Comparison of ENCODE assay signal across 10 mouse cellular contexts in the genomic region with DNA sequence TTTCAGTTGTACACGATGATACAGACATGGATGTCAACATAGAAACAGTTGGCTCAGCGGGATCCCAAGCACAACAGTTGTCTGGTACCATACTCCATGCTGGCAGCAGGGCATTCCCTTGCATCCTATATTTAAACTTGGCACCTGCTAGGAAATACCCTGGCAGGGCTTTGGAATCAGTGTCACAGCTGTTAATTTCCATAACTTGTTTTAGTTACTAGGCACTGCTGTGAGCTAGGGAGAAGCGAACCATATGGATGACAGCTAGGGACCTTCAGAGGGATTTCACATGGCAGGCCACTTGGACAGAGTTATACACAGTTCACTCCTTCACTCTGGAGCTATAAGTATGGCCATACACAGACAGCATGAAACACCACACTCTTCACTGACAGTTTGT.
A peak's percentile ranks its signal among the peaks of the same experiment; 100 is the strongest.
DNase-seq lines count a peak whose midpoint lies in the region; ATAC-seq lines count a peak whose summit lies in the region.
"Had no signal": no experiment of that assay in that cellular context is flagged by ENCODE, and none has a peak within 500 bp of the region (broad histone marks: within the 10 kb centered on the region; RNA-seq: fewer than 3 reads in every experiment).

No protein-coding gene starts in this region.

- H3K27ac ChIP-seq in hindbrain, embryonic 12.5 days = no peak overlapping the region
- H3K27ac ChIP-seq in hindbrain, embryonic 13.5 days = no peak overlapping the region
- H3K27ac ChIP-seq in embryonic facial prominence, embryonic 15.5 days (replicated peaks) = no peak overlapping the region
- H3K27ac ChIP-seq: heart, embryonic 10.5 days; macrophage had no signal

- DNase-seq in brain, embryonic 18.5 days (ENCODE audit: low read depth, low spot score) = peak; percentile 67
- peak; percentile 40 to 85 for DNase-seq in left cerebral cortex, postnatal 25 days (ENCODE audit: low spot score in 2 of 2)
- no peak for DNase-seq in adrenal gland, adult (ENCODE audit: inconsistent age in 2 of 2, low spot score in 1 of 2)

- H3K36me3 ChIP-seq in hindbrain, embryonic 12.5 days = no peaks in the 10 kb centered on the region
- H3K36me3 ChIP-seq in hindbrain, embryonic 13.5 days = no peaks in the 10 kb centered on the region
- H3K36me3 ChIP-seq in embryonic facial prominence, embryonic 15.5 days = no peaks in the 10 kb centered on the region
- H3K36me3 ChIP-seq: heart, embryonic 10.5 days had no signal

- no peaks in the 10 kb centered on the region for H3K27me3 ChIP-seq in hindbrain, embryonic 12.5 days
- 0 out of 2 replicates have a peak, but pooled peaks cover 3% of the 10 kb centered on the region for H3K27me3 ChIP-seq in hindbrain, embryonic 13.5 days
- no peaks in the 10 kb centered on the region for H3K27me3 ChIP-seq in embryonic facial prominence, embryonic 15.5 days

- H3K9me3 ChIP-seq in hindbrain, embryonic 12.5 days (replicated peaks) = no peaks in the 10 kb centered on the region
- no peaks in the 10 kb centered on the region for H3K9me3 ChIP-seq in hindbrain, embryonic 13.5 days
- H3K9me3 ChIP-seq in embryonic facial prominence, embryonic 15.5 days (replicated peaks) = no peaks in the 10 kb centered on the region
- H3K9me3 ChIP-seq: heart, embryonic 10.5 days had no signal

- 0 out of 2 replicates have a peak, but pooled peaks have one; percentile 22 for ATAC-seq in hindbrain, embryonic 12.5 days (ENCODE audit: low FRiP score)
- ATAC-seq in hindbrain, embryonic 13.5 days (ENCODE audit: low FRiP score) = no peak
- peak; percentile 63 for ATAC-seq in embryonic facial prominence, embryonic 15.5 days (ENCODE audit: insufficient number of reproducible peaks, low FRiP score, low TSS enrichment, low read depth)
- ATAC-seq in monocyte, adult 5-6 weeks (replicated peaks; ENCODE audit: insufficient number of reproducible peaks, low FRiP score, low TSS enrichment, poor library complexity, severe bottlenecking) = no peak
- ATAC-seq in CD4-positive, CD25-positive, alpha-beta regulatory T cell, adult 4 months = no peak

- intact Hi-C loops in left cerebral cortex, postnatal 25 days (cut with DNase I) = loop anchor here (1.0 to 5.0 kb wide), 2 partner anchors 73 to 223 kb away; no protein-coding TSS in a partner anchor

- no peak overlapping the region for H3K9ac ChIP-seq in hindbrain, embryonic 12.5 days
- H3K9ac ChIP-seq in hindbrain, embryonic 13.5 days = no peak overlapping the region
- H3K9ac ChIP-seq in embryonic facial prominence, embryonic 15.5 days = no peak overlapping the region

- H3K4me3 ChIP-seq in hindbrain, embryonic 12.5 days = no peak overlapping the region
- no peak overlapping the region for H3K4me3 ChIP-seq in hindbrain, embryonic 13.5 days
- no peak overlapping the region for H3K4me3 ChIP-seq in embryonic facial prominence, embryonic 15.5 days (replicated peaks)
- H3K4me3 ChIP-seq: heart, embryonic 10.5 days had no signal

- WGBS in hindbrain, embryonic 12.5 days = 74% methylated on average over 3 of the region's 3 CpGs
- WGBS in hindbrain, embryonic 13.5 days = 74% methylated on average over 3 of the region's 3 CpGs
- 72% methylated on average over 3 of the region's 3 CpGs for WGBS in embryonic facial prominence, embryonic 15.5 days

- H3K4me1 ChIP-seq in hindbrain, embryonic 12.5 days = no peaks in the 10 kb centered on the region
- H3K4me1 ChIP-seq in hindbrain, embryonic 13.5 days (replicated peaks) = no peaks in the 10 kb centered on the region
- H3K4me1 ChIP-seq in embryonic facial prominence, embryonic 15.5 days = no peaks in the 10 kb centered on the region
- H3K4me1 ChIP-seq: heart, embryonic 10.5 days had no signal

- H3K4me2 ChIP-seq in hindbrain, embryonic 12.5 days (replicated peaks) = no peak overlapping the region
- no peak overlapping the region for H3K4me2 ChIP-seq in hindbrain, embryonic 13.5 days
- H3K4me2 ChIP-seq in embryonic facial prominence, embryonic 15.5 days (replicated peaks) = no peak overlapping the region

Comparison
In these comparisons a context has a peak if more than half of its experiments do, and no peak if none do; other contexts are left out.
1. ATAC-seq: peak in hindbrain, embryonic 12.5 days (single experiment) and embryonic facial prominence, embryonic 15.5 days (single experiment); none in hindbrain, embryonic 13.5 days (single experiment), monocyte, adult 5-6 weeks (single experiment) and CD4-positive, CD25-positive, alpha-beta regulatory T cell, adult 4 months (single experiment).
2. DNase-seq: peak in brain, embryonic 18.5 days (single experiment) and left cerebral cortex, postnatal 25 days (2 of 2); none in adrenal gland, adult (0 of 2).